20 mouse cellular contexts compared by ENCODE assay signal in the genomic region with DNA sequence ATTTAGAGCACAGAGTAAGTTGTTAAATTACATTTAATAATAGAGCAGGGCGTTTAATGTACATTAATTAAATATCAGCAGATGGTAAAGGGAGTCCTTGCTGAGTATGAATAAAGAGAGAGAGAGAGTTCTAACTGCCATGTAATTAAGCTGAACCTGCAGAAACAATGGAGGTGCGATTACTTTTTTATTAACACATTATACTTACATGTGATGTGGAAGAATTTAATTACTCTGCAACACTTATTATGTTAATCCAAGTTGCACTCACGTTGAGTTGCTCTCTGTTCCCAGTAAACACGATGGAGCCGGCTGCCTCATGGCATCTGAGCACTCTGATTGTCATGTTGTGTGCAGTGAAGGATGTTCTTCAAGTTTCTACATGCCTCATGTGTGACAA.
DNase-seq lines count a peak whose midpoint lies in the region; ATAC-seq and TF ChIP-seq lines count a peak whose summit lies in the region.
"Had no signal": no experiment of that assay in that cellular context is flagged by ENCODE, and none has a peak within 500 bp of the region (broad histone marks: within the 10 kb centered on the region; RNA-seq: fewer than 3 reads in every experiment).

No protein-coding gene starts in this region.

- 20% methylated on average over 5 of the region's 5 CpGs for WGBS in forebrain, embryonic 11.5 days
- 44% methylated on average over 5 of the region's 5 CpGs for WGBS in forebrain, embryonic 10.5 days
- WGBS in forebrain, postnatal 0 days: 12% methylated on average over 5 of the region's 5 CpGs
- WGBS in neural tube, embryonic 15.5 days: 34% methylated on average over 5 of the region's 5 CpGs
- 77% methylated on average over 5 of the region's 5 CpGs for WGBS in heart, embryonic 10.5 days

- no peaks in the 10 kb centered on the region for H3K36me3 ChIP-seq in forebrain, embryonic 11.5 days (ENCODE audit: control insufficient read depth, insufficient read depth, low read length)
- no peaks in the 10 kb centered on the region for H3K36me3 ChIP-seq in forebrain, embryonic 10.5 days (replicated peaks)
- no peaks in the 10 kb centered on the region for H3K36me3 ChIP-seq in forebrain, postnatal 0 days (ENCODE audit: insufficient read depth)
- no peaks in the 10 kb centered on the region for H3K36me3 ChIP-seq in neural tube, embryonic 15.5 days
- no peaks in the 10 kb centered on the region for H3K36me3 ChIP-seq in heart, embryonic 10.5 days

- no peak for TF ChIP-seq CTCF in brain, embryonic 14.5 days (IDR thresholded peaks at IDR 0.05; ENCODE audit: borderline replicate concordance, extremely low read depth, insufficient read depth, insufficient read length)
- TF ChIP-seq CTCF in forebrain, postnatal 0 days (IDR thresholded peaks at IDR 0.05; ENCODE audit: low read depth): no peak

- DNase-seq in forebrain, embryonic 11.5 days (ENCODE audit: low spot score): peak; percentile 59
- no peak for DNase-seq in forebrain, embryonic 10.5 days (ENCODE audit: extremely low spot score, low spot score)
- peak; percentile 92 for DNase-seq in brain, embryonic 14.5 days (ENCODE audit: low read depth)
- peak; percentile 18 for DNase-seq in forebrain, postnatal 0 days
- no peak for DNase-seq in heart, postnatal 36 days
- DNase-seq in heart, embryonic 10.5 days (ENCODE audit: low spot score): no peak
- DNase-seq: adrenal gland, postnatal 25 days; cerebellum, adult 18-20 months; cerebellum, postnatal 25 days; embryo, embryonic 11 days; gastrocnemius, adult 2 months; heart, postnatal 10 days; kidney, adult 9 months; kidney, postnatal 36 days; lung, adult 2 months had no signal

- H3K27me3 ChIP-seq in forebrain, embryonic 11.5 days (ENCODE audit: control insufficient read depth, insufficient read depth, low read length): no peaks in the 10 kb centered on the region
- peaks cover 24% of the 10 kb centered on the region; the same call in 1 of the 2 replicates for H3K27me3 ChIP-seq in forebrain, embryonic 10.5 days (ENCODE audit: poor library complexity, severe bottlenecking)
- no peaks in the 10 kb centered on the region for H3K27me3 ChIP-seq in forebrain, postnatal 0 days (ENCODE audit: insufficient read depth, low read length)
- no peaks in the 10 kb centered on the region for H3K27me3 ChIP-seq in neural tube, embryonic 15.5 days (replicated peaks)
- H3K27me3 ChIP-seq in heart, embryonic 10.5 days (ENCODE audit: insufficient read depth, poor library complexity, severe bottlenecking): no peaks in the 10 kb centered on the region

- no peaks in the 10 kb centered on the region for H3K9me3 ChIP-seq in forebrain, embryonic 11.5 days (ENCODE audit: control insufficient read depth, low read length)
- no peaks in the 10 kb centered on the region for H3K9me3 ChIP-seq in forebrain, embryonic 10.5 days
- no peaks in the 10 kb centered on the region for H3K9me3 ChIP-seq in forebrain, postnatal 0 days (ENCODE audit: low read length)
- no peaks in the 10 kb centered on the region for H3K9me3 ChIP-seq in neural tube, embryonic 15.5 days (replicated peaks)
- H3K9me3 ChIP-seq in heart, embryonic 10.5 days: no peaks in the 10 kb centered on the region

- H3K27ac ChIP-seq in forebrain, embryonic 11.5 days (ENCODE audit: low read depth, low read length): 0 out of 2 replicates have a peak overlapping the region, but pooled peaks have one; percentile 6
- H3K27ac ChIP-seq in forebrain, embryonic 10.5 days: no peak overlapping the region
- H3K27ac ChIP-seq in forebrain, postnatal 0 days (ENCODE audit: low read depth, low read length): no peak overlapping the region
- H3K27ac ChIP-seq in neural tube, embryonic 15.5 days (replicated peaks): no peak overlapping the region
- H3K27ac ChIP-seq in heart, embryonic 10.5 days: no peak overlapping the region
- H3K27ac ChIP-seq: gastrocnemius, adult 2 months had no signal

- H3K9ac ChIP-seq in forebrain, embryonic 11.5 days (ENCODE audit: low read length): no peak overlapping the region
- H3K9ac ChIP-seq in forebrain, postnatal 0 days: no peak overlapping the region; the same call in 1 of the 2 replicates
- H3K9ac ChIP-seq in neural tube, embryonic 15.5 days (replicated peaks): no peak overlapping the region

- ATAC-seq in forebrain, embryonic 11.5 days (replicated peaks; ENCODE audit: low FRiP score): peak; percentile 92
- peak; percentile 64; the same call in 1 of the 2 replicates for ATAC-seq in forebrain, postnatal 0 days
- peak; percentile 63; the same call in 1 of the 2 replicates for ATAC-seq in neural tube, embryonic 15.5 days (ENCODE audit: low FRiP score)
- ATAC-seq: activated CD4-positive, CD25-positive, alpha-beta regulatory T cell, adult 4 months; CD4-positive, CD25-positive, alpha-beta regulatory T cell, adult 4 months had no signal

- TF ChIP-seq POLR2A in brain, embryonic 14.5 days (IDR thresholded peaks at IDR 0.05; ENCODE audit: borderline replicate concordance, extremely low read depth, insufficient read depth, insufficient read length, poor library complexity, severe bottlenecking): no peak

- H3K4me3 ChIP-seq in forebrain, embryonic 11.5 days (ENCODE audit: low read depth, low read length): no peak overlapping the region
- H3K4me3 ChIP-seq in forebrain, embryonic 10.5 days: no peak overlapping the region
- H3K4me3 ChIP-seq in forebrain, postnatal 0 days (ENCODE audit: low read depth, low read length): no peak overlapping the region
- H3K4me3 ChIP-seq in neural tube, embryonic 15.5 days (replicated peaks): no peak overlapping the region
- no peak overlapping the region for H3K4me3 ChIP-seq in heart, embryonic 10.5 days
- H3K4me3 ChIP-seq: gastrocnemius, adult 2 months had no signal

- H3K4me2 ChIP-seq in forebrain, embryonic 11.5 days (ENCODE audit: low read depth, low read length, severe bottlenecking): no peak overlapping the region
- no peak overlapping the region for H3K4me2 ChIP-seq in forebrain, postnatal 0 days (ENCODE audit: low read depth)
- no peak overlapping the region for H3K4me2 ChIP-seq in neural tube, embryonic 15.5 days
- H3K4me2 ChIP-seq: heart, embryonic 11.5 days; liver, embryonic 11.5 days had no signal

- H3K4me1 ChIP-seq in forebrain, embryonic 11.5 days (replicated peaks; ENCODE audit: control insufficient read depth, insufficient read depth, low read length): no peaks in the 10 kb centered on the region; the same call in 1 of the 2 replicates
- H3K4me1 ChIP-seq in forebrain, embryonic 10.5 days: peaks cover 18% of the 10 kb centered on the region
- no peaks in the 10 kb centered on the region for H3K4me1 ChIP-seq in forebrain, postnatal 0 days (ENCODE audit: insufficient read depth)
- H3K4me1 ChIP-seq in neural tube, embryonic 15.5 days: 0 out of 2 replicates have a peak, but pooled peaks cover 5% of the 10 kb centered on the region
- H3K4me1 ChIP-seq in heart, embryonic 10.5 days: no peaks in the 10 kb centered on the region

- intact Hi-C loops in heart, postnatal 36 days (cut with DNase I): no loop called here

Comparison
In these comparisons a context has a peak if more than half of its experiments do, and no peak if none do; other contexts are left out.
1. DNase-seq: peak in forebrain, embryonic 11.5 days (single experiment), brain, embryonic 14.5 days (single experiment) and forebrain, postnatal 0 days (single experiment); none in forebrain, embryonic 10.5 days (single experiment), heart, postnatal 36 days (0 of 2) and heart, embryonic 10.5 days (single experiment).
2. Peak in every context shown above with its lines, with median percentiles within 50 percentile points of each other: ATAC-seq.